Comparison of ENCODE assay signal across 7 mouse cellular contexts in genomic region chr2:156730501-156730921, GRCm38 (mm10). TPM values are rescaled to one million over a fixed set of nuclear protein-coding genes. Genes with fewer than 3 reads are reported as not detected.
A peak's percentile ranks its signal among the peaks of the same experiment; 100 is the strongest.
DNase-seq lines count a peak whose midpoint lies in the region; ATAC-seq lines count a peak whose summit lies in the region.

No protein-coding gene starts in this region.

- H3K4me3 ChIP-seq in embryonic facial prominence, embryonic 12.5 days: 0 out of 2 replicates have a peak overlapping the region, but pooled peaks have one; percentile 1
- H3K4me3 ChIP-seq in forebrain, embryonic 15.5 days: no peak overlapping the region

- 0 out of 2 replicates have a peak overlapping the region, but pooled peaks have one; percentile 7 for H3K4me2 ChIP-seq in embryonic facial prominence, embryonic 12.5 days (replicated peaks)
- H3K4me2 ChIP-seq in forebrain, embryonic 15.5 days (replicated peaks): no peak overlapping the region

- H3K9ac ChIP-seq in embryonic facial prominence, embryonic 12.5 days: no peak overlapping the region
- no peak overlapping the region for H3K9ac ChIP-seq in forebrain, embryonic 15.5 days (replicated peaks)

- H3K4me1 ChIP-seq in embryonic facial prominence, embryonic 12.5 days: peaks cover 57% of the 10 kb centered on the region
- peaks cover 74% of the 10 kb centered on the region for H3K4me1 ChIP-seq in forebrain, embryonic 15.5 days

- 69% methylated on average over 12 of the region's 12 CpGs for WGBS in embryonic facial prominence, embryonic 12.5 days
- 85% methylated on average over 12 of the region's 12 CpGs for WGBS in forebrain, embryonic 15.5 days

- no peaks in the 10 kb centered on the region for H3K27me3 ChIP-seq in embryonic facial prominence, embryonic 12.5 days
- H3K27me3 ChIP-seq in forebrain, embryonic 15.5 days: no peaks in the 10 kb centered on the region

- peak; percentile 62 for DNase-seq in testis, postnatal 10 days (ENCODE audit: low spot score)
- DNase-seq in testis, postnatal 14 days (ENCODE audit: low spot score): no peak
- peak; percentile 22 for DNase-seq in liver
- DNase-seq in spleen, postnatal 36 days (ENCODE audit: low spot score in 2 of 2): peak; percentile 49 to 61
- no peak for DNase-seq in Muller cell, postnatal 12 days (ENCODE audit: inconsistent ontology term)

- ATAC-seq in embryonic facial prominence, embryonic 12.5 days (ENCODE audit: insufficient number of reproducible peaks, insufficient read depth, low FRiP score, low TSS enrichment): no peak
- no peak for ATAC-seq in forebrain, embryonic 15.5 days (replicated peaks)

- peaks cover 5% of the 10 kb centered on the region; the same call in 1 of the 2 replicates for H3K36me3 ChIP-seq in embryonic facial prominence, embryonic 12.5 days
- H3K36me3 ChIP-seq in forebrain, embryonic 15.5 days: peaks cover 3% of the 10 kb centered on the region; the same call in 1 of the 2 replicates

- H3K27ac ChIP-seq in embryonic facial prominence, embryonic 12.5 days: peak overlapping the region; percentile 77
- H3K27ac ChIP-seq in forebrain, embryonic 15.5 days (replicated peaks): no peak overlapping the region

- H3K9me3 ChIP-seq in embryonic facial prominence, embryonic 12.5 days: no peaks in the 10 kb centered on the region
- no peaks in the 10 kb centered on the region for H3K9me3 ChIP-seq in forebrain, embryonic 15.5 days

RNA-seq across cellular contexts. Expression of gene Myl9, which starts 44.7 kb away (rescaled TPM):
- polyA plus RNA-seq in embryonic facial prominence, embryonic 12.5 days (2016; fragmentation: Nextera tagmentation; extraction: Ambion mirVana): 182 and 184 TPM in 2 replicates
- 32.2 and 34.2 TPM in 2 replicates for polyA plus RNA-seq in forebrain, embryonic 15.5 days (2015; fragmentation: Nextera tagmentation; extraction: Ambion mirVana)

Comparison
In these comparisons a context has a peak if more than half of its experiments do, and no peak if none do; other contexts are left out.
1. DNase-seq: peak in testis, postnatal 10 days (single experiment), liver (single experiment) and spleen, postnatal 36 days (2 of 2); none in testis, postnatal 14 days (single experiment) and Muller cell, postnatal 12 days (single experiment).